Mouse (Mus musculus) cerebellum, adult 2 months (tissue): ENCODE measurements around the gene Alkbh6.

ENCODE experiments used
- CTCF ChIP-seq: fragments of 200-500 bp; IDR thresholded peaks from 2 replicates; pipeline ENCODE4 v1.5.1; 2011; ENCODE audit warnings: low read depth, mild to moderate bottlenecking, control low read depth, low read length, moderate library complexity, borderline replicate concordance; ENCODE audit not compliant: insufficient read depth
- POLR2A ChIP-seq: fragments of 200-500 bp; IDR thresholded peaks from 2 replicates; pipeline ENCODE4 v1.6.1; 2011; ENCODE audit warnings: low read length, control low read depth, borderline replicate concordance; ENCODE audit not compliant: insufficient read depth

DNA sequence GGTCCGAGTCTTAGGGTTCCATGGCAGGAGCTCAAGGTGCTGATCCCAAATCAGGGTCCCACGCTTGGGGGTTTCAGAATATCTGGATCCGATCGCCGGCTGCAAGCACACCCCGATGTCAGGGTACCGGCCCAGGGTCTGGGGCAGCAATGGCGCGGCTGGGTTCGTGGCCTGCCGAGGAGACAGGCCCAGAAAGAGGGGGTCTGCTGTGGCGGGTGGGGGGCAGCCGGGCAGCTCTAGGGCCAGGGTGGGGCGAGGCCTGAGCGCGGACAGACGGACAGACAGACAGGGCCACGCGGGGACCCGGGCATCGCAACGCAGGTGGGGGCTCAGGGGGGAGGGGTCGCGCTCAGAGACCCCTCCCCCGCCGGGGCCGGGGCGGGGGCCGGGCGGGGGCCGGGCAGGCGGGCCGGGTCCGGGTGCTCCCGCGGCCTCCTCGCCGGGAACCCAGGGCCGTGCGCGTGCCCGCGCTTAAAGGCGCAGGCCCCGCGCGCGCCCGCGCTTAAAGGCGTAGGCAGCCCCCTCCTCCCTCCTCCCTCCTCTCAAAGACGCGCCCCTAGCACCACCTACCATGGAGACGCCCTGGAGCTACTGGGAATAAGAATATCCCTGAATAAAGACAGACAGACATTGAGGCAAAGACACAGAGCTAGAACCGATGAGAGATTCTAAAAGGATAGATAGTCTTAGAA is 54.3 kb downstream of the Alkbh6 start, which contains the start of gene Lrfn3:
- no peak for TF ChIP-seq CTCF
- TF ChIP-seq POLR2A = no peak
